Mouse (Mus musculus) thymus, postnatal 0 days (tissue): ENCODE measurements around the gene Gorasp1. TPM values are rescaled to one million over a fixed set of nuclear protein-coding genes. Genes with fewer than 3 reads are reported as not detected.

Source experiments
- DNase-seq: peaks from one replicate; pipeline ENCODE4 v3.0.0-alpha.2; 2015; ENCODE audit warnings: low spot score
- polyA plus RNA-seq: library from polyadenylated mRNA; unstranded; fragments of >200 nt; fragmentation: Nextera tagmentation; extraction: Ambion mirVana; gene quantifications from 2 replicates; pipeline ENCODE4 v1.2.1, GENCODE M21; 2015

Gorasp1 gene
- polyA plus RNA-seq, 1 experiment from 2014 or later, result 7.6 TPM

- no peak for DNase-seq
Observed at GRCm38 (mm10) chr9:119973281-119973680, 35.9 kb upstream of the Gorasp1 start.

DNA sequence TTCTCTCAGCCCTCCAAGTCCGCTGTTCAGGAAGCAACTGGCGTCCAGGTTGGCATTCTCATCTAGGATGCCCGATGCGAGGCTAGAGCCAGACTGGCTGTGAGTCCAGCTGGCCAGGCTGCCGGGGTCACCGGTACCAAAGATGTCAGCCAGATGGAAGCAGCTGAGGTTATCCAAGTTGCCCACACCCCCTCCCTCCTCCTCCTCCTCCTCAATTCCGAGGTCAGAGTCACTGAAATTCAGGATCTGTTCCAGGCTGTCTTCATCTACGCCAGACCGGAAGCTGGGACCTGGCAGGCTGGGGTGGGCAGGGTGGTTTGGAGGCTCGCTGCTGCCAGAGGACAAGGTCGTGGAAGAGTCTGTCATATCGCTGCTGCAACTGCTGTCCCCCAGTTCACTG is 35.2 kb upstream of the Gorasp1 start:
- DNase-seq, result no peak

GRCm38 (mm10) chr9:119972166-119972565 is 34.8 kb upstream of the Gorasp1 start:
- no peak for DNase-seq

- DNase-seq, result no peak
Observed at GRCm38 (mm10) chr9:119970763-119971656, 33.6 kb upstream of the Gorasp1 start.

DNA sequence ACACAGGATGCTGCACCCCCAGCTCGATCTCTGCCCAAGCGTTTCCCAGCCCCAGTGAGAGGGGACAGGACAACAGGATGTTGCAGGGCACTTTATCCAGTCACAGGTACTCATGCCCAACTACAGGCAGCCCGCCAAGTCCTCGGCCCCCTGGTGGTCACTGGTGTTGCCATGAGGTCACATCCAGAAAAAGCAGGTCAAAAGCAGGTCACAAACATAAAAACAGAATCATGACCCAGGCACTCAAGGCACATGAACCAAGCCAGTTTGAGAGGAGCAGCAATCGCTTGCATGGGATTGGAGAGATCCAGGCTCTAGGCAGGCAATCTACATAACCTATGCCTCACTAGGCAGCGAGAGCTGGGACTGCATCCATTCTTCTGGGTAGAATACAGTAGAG is 32.9 kb upstream of the Gorasp1 start:
- DNase-seq, result peak; percentile 33

DNA sequence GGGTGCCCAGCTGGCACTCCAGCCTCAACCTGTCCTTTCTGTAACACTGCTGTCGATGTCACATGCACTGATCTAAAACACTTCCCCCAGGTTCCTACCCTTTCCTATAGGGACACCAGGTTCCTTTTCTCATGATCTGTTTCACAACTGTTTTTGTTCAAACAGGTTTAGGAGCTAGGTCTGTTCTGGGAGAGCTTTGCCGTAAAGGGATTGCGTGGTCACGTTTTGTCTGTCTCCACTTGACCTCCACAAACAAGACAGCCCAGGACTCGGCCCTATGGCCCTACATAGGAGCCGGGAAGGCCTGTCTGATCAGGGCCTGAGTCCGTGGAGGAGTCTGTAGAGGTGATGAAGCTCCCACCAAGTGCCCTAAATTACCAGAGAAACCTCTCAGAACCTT is 32.4 kb upstream of the Gorasp1 start:
- no peak for DNase-seq

- DNase-seq, result no peak
Observed at GRCm38 (mm10) chr9:119966221-119966910, 29.0 kb upstream of the Gorasp1 start.

DNA sequence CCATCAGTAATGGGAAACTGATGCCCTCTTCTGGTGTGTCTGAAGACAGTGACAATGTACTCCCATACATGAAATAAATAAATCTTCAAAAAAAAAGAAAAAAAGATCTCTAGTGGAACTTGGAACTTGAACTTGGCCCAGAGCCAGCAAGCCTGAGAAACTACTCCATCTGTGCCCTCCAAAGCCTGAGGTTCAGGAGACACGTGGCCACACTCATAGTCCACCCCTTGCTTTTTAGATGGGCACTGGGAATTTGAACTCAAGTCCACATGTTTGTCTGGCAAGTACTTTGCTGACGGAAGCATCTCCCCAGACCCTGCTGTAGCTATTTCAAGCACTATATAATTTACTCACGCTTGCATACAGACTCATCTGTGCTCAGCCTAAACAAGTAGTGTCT is 27.8 kb upstream of the Gorasp1 start:
- DNase-seq, result no peak

GRCm38 (mm10) chr9:119964206-119964605 is 26.8 kb upstream of the Gorasp1 start:
- no peak for DNase-seq

GRCm38 (mm10) chr9:119962987-119963667 is 25.8 kb upstream of the Gorasp1 start:
- DNase-seq, result peak; percentile 76

- no peak for DNase-seq
Observed at GRCm38 (mm10) chr9:119962216-119962615, 24.9 kb upstream of the Gorasp1 start.

- DNase-seq, result no peak
Observed at GRCm38 (mm10) chr9:119958835-119959234, 21.5 kb upstream of the Gorasp1 start.

DNA sequence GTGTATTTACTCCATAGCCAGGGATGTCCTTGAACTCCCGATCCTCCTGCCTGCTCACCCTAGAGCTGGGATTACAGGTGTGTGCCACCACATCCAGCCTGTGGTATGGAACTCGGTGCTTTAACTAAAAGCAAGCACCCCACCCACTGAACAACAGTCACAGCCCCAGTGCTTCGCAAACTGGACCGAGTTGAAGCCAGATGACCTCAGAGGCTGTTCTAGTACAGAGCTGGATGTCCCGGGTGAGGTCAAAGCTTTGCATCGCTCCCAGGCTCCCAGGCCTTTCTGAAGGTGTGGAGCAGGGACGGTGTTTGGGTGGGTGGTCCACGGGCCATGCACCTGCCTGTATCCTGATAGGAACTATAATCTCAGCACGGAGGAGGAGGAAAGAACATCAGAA is 14.0 kb upstream of the Gorasp1 start:
- DNase-seq, result no peak

DNA sequence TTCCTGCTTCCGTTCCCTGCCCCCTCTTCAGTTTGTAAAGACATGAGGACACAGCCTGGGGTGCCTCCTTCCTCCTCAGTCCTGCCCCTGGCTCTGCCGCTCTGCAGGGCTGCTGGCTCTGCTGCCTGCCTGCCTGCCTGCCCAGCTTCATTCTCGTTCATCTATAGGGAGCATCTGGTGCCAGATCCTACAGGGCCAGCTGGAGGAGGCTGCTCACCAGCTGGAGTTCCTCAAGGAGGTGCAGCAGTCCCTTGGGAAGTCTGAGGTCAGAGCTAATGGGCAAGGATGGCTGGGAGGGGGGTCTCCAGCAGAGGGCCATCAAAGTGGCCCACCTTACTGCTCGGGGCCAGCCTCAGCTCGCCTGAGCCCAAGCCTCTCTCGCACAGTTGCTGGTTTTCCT is 13.1 kb upstream of the Gorasp1 start:
- DNase-seq, result no peak

DNA sequence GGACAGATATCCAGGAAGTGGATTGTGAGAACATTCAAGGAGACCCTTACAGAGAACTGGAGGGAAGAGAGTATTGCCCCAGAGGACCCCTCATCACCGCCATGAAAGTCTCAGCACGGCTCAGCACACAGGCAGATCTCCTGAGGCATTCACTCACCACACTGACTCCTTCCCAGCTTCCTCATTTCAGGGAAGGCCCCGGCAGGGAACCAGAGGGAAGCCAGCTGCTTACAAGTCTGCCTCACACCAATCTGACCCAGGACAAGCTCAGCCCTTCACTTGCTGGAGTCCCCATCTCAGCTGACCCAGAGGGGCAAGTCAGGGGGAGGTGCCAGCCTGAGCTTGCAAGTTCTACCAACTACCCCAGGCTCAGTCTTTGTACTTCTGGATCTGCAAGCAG is 11.4 kb upstream of the Gorasp1 start:
- DNase-seq, result no peak

GRCm38 (mm10) chr9:119945173-119945900 is 8.0 kb upstream of the Gorasp1 start:
- peak; percentile 65 for DNase-seq

DNA sequence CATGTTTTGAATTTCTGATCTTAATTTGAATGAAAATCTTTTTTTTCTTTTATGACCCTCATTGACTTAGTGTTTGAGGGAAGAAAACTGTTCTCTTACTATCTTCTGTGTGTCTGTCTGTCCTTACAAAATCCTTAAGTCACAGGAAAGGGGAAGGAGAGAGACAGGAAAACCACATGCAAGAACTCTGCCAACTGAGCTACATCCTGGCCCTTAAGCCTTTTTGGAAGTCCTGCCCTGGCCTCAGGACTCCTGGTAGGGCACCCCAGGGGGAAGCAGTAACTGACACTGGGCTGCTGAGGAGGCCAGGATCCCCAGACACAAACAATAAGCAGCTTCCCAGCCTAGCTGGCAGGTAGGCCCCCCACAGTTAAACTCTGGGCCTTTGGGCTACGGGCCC is 6.0 kb upstream of the Gorasp1 start:
- no peak for DNase-seq

- DNase-seq, result no peak
Observed at GRCm38 (mm10) chr9:119941861-119942260, 4.5 kb upstream of the Gorasp1 start.

GRCm38 (mm10) chr9:119941407-119941806 is 4.0 kb upstream of the Gorasp1 start:
- DNase-seq, result no peak

DNA sequence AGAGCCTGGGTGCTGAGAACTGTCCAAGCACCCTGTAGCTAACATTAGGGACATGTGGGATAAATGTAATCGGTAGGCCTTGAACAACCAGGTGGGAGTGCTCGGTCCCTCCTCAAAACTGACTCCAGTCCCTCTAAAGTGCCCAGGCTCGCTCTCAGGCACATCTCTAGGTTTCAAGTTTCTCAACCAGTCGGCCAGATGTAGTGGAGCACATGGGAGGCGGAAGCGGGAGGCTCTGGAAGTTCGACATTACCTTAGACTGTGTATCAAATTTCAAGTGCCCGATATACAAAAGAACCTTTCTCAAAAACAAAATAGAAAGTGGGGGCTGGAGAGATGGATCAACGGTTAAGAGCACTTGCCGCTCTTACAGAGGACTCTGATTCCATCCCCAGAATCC is 2.3 kb upstream of the Gorasp1 start:
- DNase-seq, result no peak

GRCm38 (mm10) chr9:119938496-119938895 is 1.1 kb upstream of the Gorasp1 start:
- DNase-seq, result peak; percentile 26
